In the genomic region with DNA sequence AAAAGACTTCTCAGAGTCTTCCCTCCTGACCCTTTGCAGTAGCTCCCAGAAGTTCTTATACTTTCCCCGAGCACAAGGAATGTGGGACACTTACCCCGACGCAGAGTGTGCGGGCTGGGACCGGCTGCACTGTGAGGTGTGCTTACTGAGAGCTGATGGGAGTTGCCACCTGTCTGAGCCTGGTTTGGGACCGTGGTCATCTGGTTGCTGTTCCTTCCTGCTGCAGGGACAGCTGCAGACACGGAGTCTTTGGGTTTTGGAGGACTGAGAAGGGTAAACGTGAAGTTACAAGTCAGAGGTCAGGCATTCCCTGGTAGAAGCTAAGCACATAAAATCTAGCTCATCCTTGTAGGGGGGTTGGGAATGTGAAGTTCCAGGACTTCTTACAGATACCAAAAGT, we compare ENCODE assay signal across 29 mouse cellular contexts.
"Had no signal": no experiment of that assay in that cellular context is flagged by ENCODE, and none has a peak within 500 bp of the region (broad histone marks: within the 10 kb centered on the region; RNA-seq: fewer than 3 reads in every experiment).

No protein-coding gene starts in this region.

- H3K4me3 ChIP-seq: heart, embryonic 12.5 days; heart, embryonic 13.5 days; heart, embryonic 15.5 days; hindbrain, embryonic 10.5 days; hindbrain, embryonic 12.5 days; hindbrain, embryonic 13.5 days; hindbrain, embryonic 15.5 days; intestine, embryonic 15.5 days; kidney, embryonic 15.5 days; layer of hippocampus, adult 2 months; left cerebral cortex, adult 2 months had no signal

- DNase-seq: heart, postnatal 10 days; heart, postnatal 14 days; heart, postnatal 36 days; heart, postnatal 4 days; kidney, adult 11 months; kidney, adult 18-20 months; kidney, adult 2 months; kidney, adult 8-10 months; kidney, adult 9 months; kidney, postnatal 10 days; kidney, postnatal 14 days; kidney, postnatal 25 days; kidney, postnatal 36 days; kidney, postnatal 4 days; layer of hippocampus, adult 9-11 months; layer of hippocampus, postnatal 36 days had no signal

- H3K27me3 ChIP-seq: heart, embryonic 12.5 days; heart, embryonic 13.5 days; heart, embryonic 15.5 days; hindbrain, embryonic 12.5 days; hindbrain, embryonic 13.5 days; hindbrain, embryonic 15.5 days; intestine, embryonic 15.5 days; kidney, embryonic 15.5 days had no signal

- H3K4me2 ChIP-seq: heart, embryonic 11.5 days; heart, embryonic 12.5 days; heart, embryonic 13.5 days; heart, embryonic 15.5 days; hindbrain, embryonic 12.5 days; hindbrain, embryonic 13.5 days; hindbrain, embryonic 14.5 days; hindbrain, embryonic 15.5 days; intestine, embryonic 15.5 days; kidney, embryonic 15.5 days had no signal
